Mouse (Mus musculus): ENCODE data around the gene Afp. TPM values are rescaled to one million over a fixed set of nuclear protein-coding genes. Genes with fewer than 3 reads are reported as not detected.

Gene Afp
- polyA plus RNA-seq, 1 experiment: 1.8 TPM

DNA sequence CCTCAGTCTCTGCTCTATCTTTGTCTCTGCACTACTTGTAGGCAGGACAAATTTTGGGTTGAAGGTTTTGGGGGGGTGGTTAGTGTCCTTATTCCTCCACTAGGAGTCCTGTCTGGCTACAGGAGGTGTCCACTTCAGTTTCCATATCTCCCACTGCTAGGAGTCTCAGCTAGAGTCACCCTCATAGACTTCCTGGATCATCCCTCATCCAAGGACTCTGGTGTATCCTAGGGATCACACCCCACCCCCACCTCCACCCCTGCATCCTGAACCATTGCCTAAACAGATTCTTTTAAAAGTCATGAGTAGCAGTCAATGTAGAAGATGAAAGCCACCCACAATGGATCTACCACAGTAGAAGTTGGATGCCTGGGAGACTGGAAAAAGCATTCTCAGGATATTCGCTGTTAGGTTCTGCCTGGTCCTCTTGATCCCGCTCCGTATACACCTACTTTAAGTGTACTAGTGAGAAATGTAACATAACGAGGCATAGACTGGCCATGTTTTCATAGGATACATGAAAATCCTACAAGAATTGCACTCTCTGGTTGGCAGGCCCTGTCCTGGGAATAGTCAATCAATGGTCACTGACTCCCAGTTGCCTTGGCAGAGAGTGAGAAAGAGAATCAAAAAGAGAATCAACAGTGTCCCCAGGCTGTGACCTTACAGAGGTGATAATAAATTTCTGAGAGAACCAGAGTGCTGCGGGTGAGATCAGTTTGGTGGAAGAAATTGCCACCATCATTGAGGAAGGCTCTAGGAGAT, 19.5 kb downstream of the Afp start:
- Histone ChIP-seq H3K4me3 (replicated peaks; ENCODE audit: control insufficient read depth, low read depth, low read length) (no peak overlapping the region), H3K27ac (ENCODE audit: control insufficient read depth, insufficient read depth, low read depth, low read length, poor library complexity) (no peak overlapping the region), H3K4me1 (ENCODE audit: control insufficient read depth, insufficient read depth, low read length) (no peaks in the 10 kb centered on the region)
- TF ChIP-seq POLR2A (IDR thresholded peaks at IDR 0.05; ENCODE audit: borderline replicate concordance, control insufficient read depth, low read depth, low read length): no peak
- no peak for TF ChIP-seq CTCF (IDR thresholded peaks at IDR 0.05; ENCODE audit: control insufficient read depth, insufficient read depth, low read length)
- 82% methylated on average over 5 of the region's 5 CpGs for WGBS

- WGBS: 74% methylated on average over 6 of the region's 6 CpGs
- no peak overlapping the region for H3K27ac ChIP-seq (ENCODE audit: control insufficient read depth, insufficient read depth, low read depth, low read length, poor library complexity)
- H3K4me1 ChIP-seq (ENCODE audit: control insufficient read depth, insufficient read depth, low read length): no peaks in the 10 kb centered on the region
- no peak overlapping the region for H3K4me3 ChIP-seq (replicated peaks; ENCODE audit: control insufficient read depth, low read depth, low read length)
- TF ChIP-seq POLR2A (IDR thresholded peaks at IDR 0.05; ENCODE audit: borderline replicate concordance, control insufficient read depth, low read depth, low read length) (no peak), CTCF (IDR thresholded peaks at IDR 0.05; ENCODE audit: control insufficient read depth, insufficient read depth, low read length) (no peak)
Measured at GRCm38 (mm10) chr5:90512288-90512955, 21.9 kb downstream of the Afp start.

DNA sequence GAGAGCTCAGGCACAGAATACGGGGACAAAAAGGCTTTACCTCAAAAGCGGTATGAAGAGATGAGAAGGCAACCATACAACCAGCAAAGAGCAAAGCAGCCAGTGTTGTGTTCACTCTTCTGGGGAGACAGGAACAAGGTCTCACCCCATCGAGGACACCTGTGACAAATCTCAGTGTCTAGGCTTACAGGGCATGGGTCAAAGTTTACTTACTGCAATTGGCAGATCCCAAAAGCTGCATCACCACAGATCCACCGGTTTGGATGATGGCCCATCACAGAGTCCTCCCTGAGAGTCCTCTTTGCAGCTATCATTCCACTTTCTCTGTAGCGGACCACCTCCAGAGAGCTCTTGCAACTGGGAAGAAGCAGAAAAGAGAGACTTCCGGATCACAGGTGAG, 25.0 kb downstream of the Afp start:
- no peaks in the 10 kb centered on the region for H3K4me1 ChIP-seq (ENCODE audit: control insufficient read depth, insufficient read depth, low read length)
- TF ChIP-seq CTCF (IDR thresholded peaks at IDR 0.05; ENCODE audit: control insufficient read depth, insufficient read depth, low read length) (no peak), POLR2A (IDR thresholded peaks at IDR 0.05; ENCODE audit: borderline replicate concordance, control insufficient read depth, low read depth, low read length) (no peak)
- 80% methylated on average over 6 of the region's 6 CpGs for WGBS

GRCm38 (mm10) chr5:90518356-90519100, 28.0 kb downstream of the Afp start, which contains the start of gene Afm:
Gene Afm (plus strand): TSS chr5:90518932.
- H3K27ac ChIP-seq (ENCODE audit: control insufficient read depth, insufficient read depth, low read depth, low read length, poor library complexity): no peak within 1 kb of the TSS
- TF ChIP-seq POLR2A (IDR thresholded peaks at IDR 0.05; ENCODE audit: borderline replicate concordance, control insufficient read depth, low read depth, low read length): no peak
- no peak for TF ChIP-seq CTCF (IDR thresholded peaks at IDR 0.05; ENCODE audit: control insufficient read depth, insufficient read depth, low read length)
- no peak within 1 kb of the TSS for H3K4me3 ChIP-seq (replicated peaks; ENCODE audit: control insufficient read depth, low read depth, low read length)
- whole genome bisulfite sequencing: 77% methylated on average over 6 of the region's 6 CpGs
- no peaks in the 10 kb centered on the region for H3K4me1 ChIP-seq (ENCODE audit: control insufficient read depth, insufficient read depth, low read length)

More for the DNA sequence above, 25.0 kb downstream of the Afp start:
- Histone ChIP-seq H3K27ac (ENCODE audit: control insufficient read depth, insufficient read depth, low read depth, low read length, poor library complexity) (no peak overlapping the region), H3K4me3 (replicated peaks; ENCODE audit: control insufficient read depth, low read depth, low read length) (no peak overlapping the region)

DNA sequence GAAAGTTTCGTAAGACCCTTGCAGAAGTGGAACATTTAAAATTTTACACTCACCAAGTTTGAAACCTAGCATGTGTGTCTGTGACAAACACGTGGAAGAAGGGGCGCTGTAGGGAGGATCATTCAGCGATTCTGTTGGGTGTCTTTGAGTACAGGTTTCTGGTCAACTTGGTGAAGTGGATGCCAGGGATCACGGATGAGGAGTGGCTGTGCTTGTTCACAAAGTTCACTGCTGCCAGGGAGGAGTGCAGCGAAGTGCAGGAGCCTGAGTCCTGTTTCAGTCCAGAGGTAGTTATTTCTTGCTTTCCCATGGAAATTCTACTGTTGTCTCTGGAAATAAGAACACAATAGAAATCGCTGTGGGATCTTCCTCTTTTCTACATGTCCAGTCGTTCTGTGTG, 60.7 kb downstream of the Afp start:
- Histone ChIP-seq H3K4me3 (replicated peaks; ENCODE audit: control insufficient read depth, low read depth, low read length) (no peak overlapping the region), H3K4me1 (ENCODE audit: control insufficient read depth, insufficient read depth, low read length) (no peaks in the 10 kb centered on the region), H3K27ac (ENCODE audit: control insufficient read depth, insufficient read depth, low read depth, low read length, poor library complexity) (no peak overlapping the region)
- no peak for TF ChIP-seq CTCF (IDR thresholded peaks at IDR 0.05; ENCODE audit: control insufficient read depth, insufficient read depth, low read length)
- TF ChIP-seq POLR2A (IDR thresholded peaks at IDR 0.05; ENCODE audit: borderline replicate concordance, control insufficient read depth, low read depth, low read length): no peak
- 79% methylated on average over 8 of the region's 8 CpGs for WGBS

DNA sequence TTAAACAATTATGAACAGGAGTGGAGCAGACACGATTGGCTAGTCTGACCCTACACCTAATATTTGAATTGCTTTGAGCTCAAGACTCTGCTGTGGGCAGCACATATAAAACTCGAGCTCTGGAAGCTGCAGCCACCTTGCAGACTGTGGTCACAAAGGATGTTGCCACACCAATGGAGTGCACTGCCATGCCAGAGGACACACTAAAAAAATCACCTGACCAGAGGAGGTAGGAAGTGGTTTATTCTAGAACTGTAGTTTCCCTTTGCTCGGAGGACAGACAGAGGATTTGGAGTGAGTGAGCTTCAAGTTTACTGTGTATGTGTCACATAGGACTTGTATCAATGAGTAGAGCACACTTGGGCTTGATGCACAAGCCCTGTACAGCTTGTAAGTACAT, 65.5 kb downstream of the Afp start:
- 27% methylated on average over 3 of the region's 3 CpGs for WGBS
- H3K4me1 ChIP-seq (ENCODE audit: control insufficient read depth, insufficient read depth, low read length): no peaks in the 10 kb centered on the region
- TF ChIP-seq POLR2A (IDR thresholded peaks at IDR 0.05; ENCODE audit: borderline replicate concordance, control insufficient read depth, low read depth, low read length) (no peak), CTCF (IDR thresholded peaks at IDR 0.05; ENCODE audit: control insufficient read depth, insufficient read depth, low read length) (no peak)

More for the DNA sequence above, 65.5 kb downstream of the Afp start:
- H3K4me3 ChIP-seq (replicated peaks; ENCODE audit: control insufficient read depth, low read depth, low read length): no peak overlapping the region
- no peak overlapping the region for H3K27ac ChIP-seq (ENCODE audit: control insufficient read depth, insufficient read depth, low read depth, low read length, poor library complexity)

Other genes with a start within 250 kb of the Afp start
- gene Ankrd17, start 124.2 kb upstream of the Afp start, polyA plus RNA-seq (2011; ENCODE audit: insufficient read depth, insufficient read length, low replicate concordance, missing spikeins): 19.6 and 31.0 TPM in 2 replicates
- 1.3 and 2.0 TPM in 2 replicates for gene Gm9958, start 123.5 kb upstream of the Afp start, polyA plus RNA-seq (2011; ENCODE audit: insufficient read depth, insufficient read length, low replicate concordance, missing spikeins)
- 53.1 and 205 TPM in 2 replicates for gene Alb, start 29.8 kb upstream of the Afp start, polyA plus RNA-seq (2011; ENCODE audit: insufficient read depth, insufficient read length, low replicate concordance, missing spikeins)
- gene Afm, start 28.2 kb downstream of the Afp start, polyA plus RNA-seq (2011; ENCODE audit: insufficient read depth, insufficient read length, low replicate concordance, missing spikeins): not detected in 2 replicates
- gene 5830473C10Rik, start 70.4 kb downstream of the Afp start, polyA plus RNA-seq (2011; ENCODE audit: insufficient read depth, insufficient read length, low replicate concordance, missing spikeins): not detected in 2 replicates
- not detected in 2 replicates for gene Rassf6, start 149.9 kb downstream of the Afp start, polyA plus RNA-seq (2011; ENCODE audit: insufficient read depth, insufficient read length, low replicate concordance, missing spikeins)

All from bone marrow, adult 2 months (tissue).